Mouse (Mus musculus): ENCODE data around the gene Coq9. TPM values are rescaled to one million over a fixed set of nuclear protein-coding genes. Genes with fewer than 3 reads are reported as not detected.

Coq9 gene
- total RNA-seq, 2 experiments from 2014 or later, result 392 to 399 TPM

Other genes starting within 250 kb of the Coq9 start
- 1 to 10 TPM; 7.9 TPM for gene Rspry1, start 236.4 kb upstream of the Coq9 start, total RNA-seq (2021)
- 10 to 100 TPM; 18.0 to 22.8 TPM for gene Fam192a, start 236.3 kb upstream of the Coq9 start, total RNA-seq (2021)
- gene Arl2bp, start 171.7 kb upstream of the Coq9 start, total RNA-seq (2021), result 10 to 100 TPM; 50.4 to 54.9 TPM
- gene Pllp, start 142.0 kb upstream of the Coq9 start, total RNA-seq (2021), result 1 to 10 TPM; 1.3 to 2.0 TPM
- not detected for gene Ccl22, start 92.7 kb upstream of the Coq9 start, total RNA-seq (2021)
- 1 to 10 TPM in 1 of 2 experiments, under 1 TPM in 1; 0.71 to 1.5 TPM for gene Cx3cl1, start 66.3 kb upstream of the Coq9 start, total RNA-seq (2021)
- not detected for gene Ccl17, start 27.9 kb upstream of the Coq9 start, total RNA-seq (2021)
- gene Ciapin1, start within 50 bp of the Coq9 start, total RNA-seq (2021), result 10 to 100 TPM; 30.8 to 38.8 TPM
- 10 to 100 TPM; 48.9 to 56.7 TPM for gene Polr2c, start 19.1 kb downstream of the Coq9 start, total RNA-seq (2021)
- 1 to 10 TPM; 3.3 to 7.2 TPM for gene Dok4, start 38.0 kb downstream of the Coq9 start, total RNA-seq (2021)
- gene Ccdc102a, start 79.8 kb downstream of the Coq9 start, total RNA-seq (2021), result 1 to 10 TPM; 2.5 to 5.3 TPM
- gene Adgrg5, start 85.4 kb downstream of the Coq9 start, total RNA-seq (2021), result not detected
- gene Adgrg1, start 136.4 kb downstream of the Coq9 start, total RNA-seq (2021), result 10 to 100 TPM; 19.8 to 24.3 TPM
- gene Adgrg3, start 179.4 kb downstream of the Coq9 start, total RNA-seq (2021), result under 1 TPM; 0.26 to 0.80 TPM
- not detected for gene Drc7, start 216.8 kb downstream of the Coq9 start, total RNA-seq (2021)
- 1 to 10 TPM; 6.6 to 7.4 TPM for gene Katnb1, start 242.9 kb downstream of the Coq9 start, total RNA-seq (2021)